Mouse (Mus musculus): ENCODE results near the gene March2. TPM values are rescaled to one million over a fixed set of nuclear protein-coding genes. Genes with fewer than 3 reads are reported as not detected.

March2 gene
- total and polyA plus RNA-seq, 3 experiments = 136 to 182 (median 147) TPM

GRCm38 (mm10) chr17:33675452-33675851, 43.0 kb downstream of the March2 start:
- TF ChIP-seq POLR2A (IDR thresholded peaks at IDR 0.05; ENCODE audit: insufficient read depth, low read depth, low read length) = no peak
- TF ChIP-seq CTCF (IDR thresholded peaks at IDR 0.05) = no peak
- no peak for TF ChIP-seq EP300 (IDR thresholded peaks at IDR 0.05; ENCODE audit: insufficient read depth, low read depth, low read length)
- no peak overlapping the region for H3K27ac ChIP-seq
- peaks cover 73% of the 10 kb centered on the region for H3K36me3 ChIP-seq (ENCODE audit: control insufficient read depth, insufficient read depth, low read length)
- H3K4me1 ChIP-seq (ENCODE audit: control insufficient read depth, insufficient read depth, low read length) = peaks cover 7% of the 10 kb centered on the region
- intact Hi-C loops (cut with DNase I) = no loop called here
- H3K79me2 ChIP-seq (replicated peaks; ENCODE audit: control insufficient read depth, insufficient read depth, low read length) = peaks cover 7% of the 10 kb centered on the region
- H3K9ac ChIP-seq (ENCODE audit: low read depth, low read length) = no peak overlapping the region
- H3K4me3 ChIP-seq = no peak overlapping the region
- no peaks in the 10 kb centered on the region for H3K27me3 ChIP-seq (ENCODE audit: control insufficient read depth, insufficient read depth, low read length)
- peak in 1 of 2 experiments; percentile 26 for DNase-seq

DNA sequence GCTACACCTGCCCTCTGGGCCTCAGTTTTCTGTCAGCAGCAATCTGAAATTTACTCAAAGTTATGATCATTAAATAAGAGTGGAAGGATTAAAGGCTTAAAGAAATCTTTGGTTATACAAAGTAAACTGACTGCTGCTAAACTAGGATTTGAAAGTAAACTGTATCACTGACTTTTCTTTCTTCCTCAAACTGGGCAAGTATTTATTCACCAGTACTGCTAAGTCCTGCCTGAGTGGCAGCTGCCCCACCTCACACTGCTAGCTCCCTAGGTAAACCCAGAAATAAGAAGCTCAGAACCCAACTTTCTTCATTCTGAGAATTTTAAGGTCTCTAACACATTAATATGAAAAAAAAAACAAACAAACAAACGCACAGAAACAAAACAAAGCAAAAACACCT, 44.6 kb downstream of the March2 start:
- no peak overlapping the region for H3K27ac ChIP-seq
- peaks cover 6% of the 10 kb centered on the region for H3K4me1 ChIP-seq (ENCODE audit: control insufficient read depth, insufficient read depth, low read length)
- intact Hi-C loops (cut with DNase I) = no loop called here
- H3K79me2 ChIP-seq (replicated peaks; ENCODE audit: control insufficient read depth, insufficient read depth, low read length) = peaks cover 6% of the 10 kb centered on the region
- peaks cover 74% of the 10 kb centered on the region for H3K36me3 ChIP-seq (ENCODE audit: control insufficient read depth, insufficient read depth, low read length)
- H3K4me3 ChIP-seq = no peak overlapping the region
- no peaks in the 10 kb centered on the region for H3K27me3 ChIP-seq (ENCODE audit: control insufficient read depth, insufficient read depth, low read length)
- DNase-seq = no peak
- H3K9ac ChIP-seq (ENCODE audit: low read depth, low read length) = no peak overlapping the region
- TF ChIP-seq EP300 (IDR thresholded peaks at IDR 0.05; ENCODE audit: insufficient read depth, low read depth, low read length) (no peak), POLR2A (IDR thresholded peaks at IDR 0.05; ENCODE audit: insufficient read depth, low read depth, low read length) (no peak), CTCF (IDR thresholded peaks at IDR 0.05) (no peak)
- WGBS = 74% methylated on average over 1 of the region's 1 CpGs

GRCm38 (mm10) chr17:33669681-33670080, 48.8 kb downstream of the March2 start:
- intact Hi-C loops (cut with DNase I) = no loop called here

DNA sequence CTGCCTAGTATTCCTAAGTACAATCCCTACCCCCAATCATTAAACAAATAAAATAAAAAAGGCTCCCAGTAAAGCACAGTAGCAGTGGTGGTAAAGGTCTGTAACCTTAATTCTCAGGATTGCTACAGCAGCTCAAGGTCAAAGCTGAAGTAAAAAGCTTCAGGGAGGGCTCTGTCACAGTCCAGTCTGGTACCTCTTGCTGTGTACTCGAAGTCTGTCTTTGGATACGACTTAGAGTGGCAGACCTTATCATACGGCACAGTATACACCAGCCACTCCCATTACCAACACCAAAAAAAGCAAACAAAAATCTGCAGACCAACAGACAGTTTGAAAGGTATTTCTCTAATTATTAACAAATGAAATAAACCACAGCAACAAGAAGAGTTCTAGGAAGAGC, 51.7 kb downstream of the March2 start:
- 47% methylated on average over 3 of the region's 3 CpGs for WGBS
- DNase-seq = no peak
- no peaks in the 10 kb centered on the region for H3K27me3 ChIP-seq (ENCODE audit: control insufficient read depth, insufficient read depth, low read length)
- no peak overlapping the region for H3K9ac ChIP-seq (ENCODE audit: low read depth, low read length)
- peaks cover 1% of the 10 kb centered on the region; the same call in 1 of the 2 replicates for H3K79me2 ChIP-seq (replicated peaks; ENCODE audit: control insufficient read depth, insufficient read depth, low read length)
- intact Hi-C loops (cut with DNase I) = no loop called here
- no peak overlapping the region for H3K4me3 ChIP-seq
- no peak for TF ChIP-seq EP300 (IDR thresholded peaks at IDR 0.05; ENCODE audit: insufficient read depth, low read depth, low read length)
- no peak for TF ChIP-seq CTCF (IDR thresholded peaks at IDR 0.05)
- no peak for TF ChIP-seq POLR2A (IDR thresholded peaks at IDR 0.05; ENCODE audit: insufficient read depth, low read depth, low read length)
- peaks cover 43% of the 10 kb centered on the region for H3K36me3 ChIP-seq (ENCODE audit: control insufficient read depth, insufficient read depth, low read length)
- peaks cover 2% of the 10 kb centered on the region for H3K4me1 ChIP-seq (ENCODE audit: control insufficient read depth, insufficient read depth, low read length)
- no peak overlapping the region for H3K27ac ChIP-seq

More at GRCm38 (mm10) chr17:33669681-33670080, 48.8 kb downstream of the March2 start:
- 87% methylated on average over 3 of the region's 3 CpGs for WGBS
- TF ChIP-seq EP300 (IDR thresholded peaks at IDR 0.05; ENCODE audit: insufficient read depth, low read depth, low read length) (no peak), CTCF (IDR thresholded peaks at IDR 0.05) (no peak), POLR2A (IDR thresholded peaks at IDR 0.05; ENCODE audit: insufficient read depth, low read depth, low read length) (no peak)
- DNase-seq = no peak
- Histone ChIP-seq H3K27ac (no peak overlapping the region), H3K4me1 (ENCODE audit: control insufficient read depth, insufficient read depth, low read length) (peaks cover 2% of the 10 kb centered on the region), H3K36me3 (ENCODE audit: control insufficient read depth, insufficient read depth, low read length) (peaks cover 57% of the 10 kb centered on the region), H3K79me2 (replicated peaks; ENCODE audit: control insufficient read depth, insufficient read depth, low read length) (peaks cover 3% of the 10 kb centered on the region; the same call in 1 of the 2 replicates), H3K9ac (ENCODE audit: low read depth, low read length) (no peak overlapping the region), H3K4me3 (no peak overlapping the region), H3K27me3 (ENCODE audit: control insufficient read depth, insufficient read depth, low read length) (no peaks in the 10 kb centered on the region)

DNA sequence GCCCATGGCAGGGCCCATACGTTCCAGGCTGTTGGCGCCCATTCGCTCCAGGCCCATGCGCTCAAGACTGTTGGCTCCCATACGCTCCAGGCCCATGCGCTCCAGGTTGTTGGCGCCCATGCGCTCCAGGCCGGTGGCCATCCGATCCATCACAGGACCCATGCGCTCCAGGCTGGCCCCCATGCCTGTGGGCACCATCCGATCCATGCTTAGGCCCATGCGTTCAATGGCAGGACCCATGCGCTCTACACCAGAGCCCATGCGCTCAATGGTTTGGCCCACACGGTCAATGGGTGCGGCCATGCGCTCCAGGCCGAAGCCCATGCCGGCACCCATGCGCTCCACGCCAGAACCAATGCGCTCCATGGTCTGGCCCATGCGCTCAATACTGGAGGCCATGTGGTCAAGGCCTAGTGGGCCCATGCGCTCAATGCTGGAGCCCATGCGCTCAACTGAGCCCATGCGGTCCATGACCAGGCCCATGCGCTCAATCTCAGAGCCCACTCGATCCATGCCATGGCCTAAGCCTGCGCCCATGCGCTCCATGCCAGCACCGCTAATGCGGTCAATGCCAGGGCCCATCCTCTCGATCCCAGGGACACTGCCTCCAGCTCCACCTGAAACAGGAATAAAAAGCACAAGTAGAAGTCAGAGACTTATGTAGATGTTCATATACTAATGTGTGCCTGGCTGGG, 68.5 kb downstream of the March2 start:
- H3K4me3 ChIP-seq = no peak overlapping the region
- intact Hi-C loops (cut with DNase I) = no loop called here
- no peaks in the 10 kb centered on the region for H3K27me3 ChIP-seq (ENCODE audit: control insufficient read depth, insufficient read depth, low read length)
- no peaks in the 10 kb centered on the region for H3K4me1 ChIP-seq (ENCODE audit: control insufficient read depth, insufficient read depth, low read length)
- 98% methylated on average over 34 of the region's 34 CpGs for WGBS
- DNase-seq = no peak
- no peaks in the 10 kb centered on the region for H3K79me2 ChIP-seq (replicated peaks; ENCODE audit: control insufficient read depth, insufficient read depth, low read length)
- no peak for TF ChIP-seq EP300 (IDR thresholded peaks at IDR 0.05; ENCODE audit: insufficient read depth, low read depth, low read length)
- no peak for TF ChIP-seq POLR2A (IDR thresholded peaks at IDR 0.05; ENCODE audit: insufficient read depth, low read depth, low read length)
- TF ChIP-seq CTCF (IDR thresholded peaks at IDR 0.05) = no peak
- no peak overlapping the region for H3K27ac ChIP-seq
- H3K36me3 ChIP-seq (ENCODE audit: control insufficient read depth, insufficient read depth, low read length) = peaks cover 3% of the 10 kb centered on the region
- H3K9ac ChIP-seq (ENCODE audit: low read depth, low read length) = no peak overlapping the region

- H3K9ac ChIP-seq (ENCODE audit: low read depth, low read length) = no peak overlapping the region
- no peak for DNase-seq
- H3K4me1 ChIP-seq (ENCODE audit: control insufficient read depth, insufficient read depth, low read length) = no peaks in the 10 kb centered on the region
- no peaks in the 10 kb centered on the region for H3K79me2 ChIP-seq (replicated peaks; ENCODE audit: control insufficient read depth, insufficient read depth, low read length)
- H3K27me3 ChIP-seq (ENCODE audit: control insufficient read depth, insufficient read depth, low read length) = no peaks in the 10 kb centered on the region
- 84% methylated on average over 8 of the region's 8 CpGs for WGBS
- H3K4me3 ChIP-seq = no peak overlapping the region
- no peak overlapping the region for H3K27ac ChIP-seq
- no peaks in the 10 kb centered on the region for H3K36me3 ChIP-seq (ENCODE audit: control insufficient read depth, insufficient read depth, low read length)
- intact Hi-C loops (cut with DNase I) = no loop called here
- no peak for TF ChIP-seq POLR2A (IDR thresholded peaks at IDR 0.05; ENCODE audit: insufficient read depth, low read depth, low read length)
- no peak for TF ChIP-seq EP300 (IDR thresholded peaks at IDR 0.05; ENCODE audit: insufficient read depth, low read depth, low read length)
These were observed 73.4 kb downstream of the March2 start for GRCm38 (mm10) chr17:33645073-33645472.

Data from heart, adult 2 months (tissue).